Mouse (Mus musculus) limb, embryonic 11.5 days (tissue): ENCODE measurements around the gene Il15. TPM values are rescaled to one million over a fixed set of nuclear protein-coding genes. Genes with fewer than 3 reads are reported as not detected.

Experiments
- ATAC-seq: fragments of 200-750 bp; cut with Nextera tagmentation; 2 replicates; pipeline ENCODE4 v1.8.0; 2017; ENCODE audit warnings: low read depth; ENCODE audit not compliant: insufficient number of reproducible peaks, low FRiP score, low TSS enrichment
- DNase-seq: peaks from one replicate; pipeline ENCODE4 v3.0.0-alpha.2; 2015; ENCODE audit warnings: low spot score
- H3K27ac ChIP-seq: fragments of 300-500 bp; sonication (generic); replicated peaks from 2 replicates; pipeline ENCODE4 v1.5.1; 2014; ENCODE audit warnings: low read depth, mild to moderate bottlenecking, low read length
- H3K27me3 ChIP-seq: fragments of 300-500 bp; sonication (generic); 2 replicates; pipeline ENCODE4 v1.6.1; 2014; ENCODE audit warnings: mild to moderate bottlenecking, low read length, mixed read lengths; ENCODE audit not compliant: control insufficient read depth, insufficient read depth
- H3K36me3 ChIP-seq: fragments of 300-500 bp; sonication (generic); 2 replicates; pipeline ENCODE4 v1.6.1; 2014; ENCODE audit warnings: mild to moderate bottlenecking, low read length, moderate library complexity, mixed read lengths; ENCODE audit not compliant: control insufficient read depth, insufficient read depth
- H3K4me1 ChIP-seq: fragments of 300-500 bp; sonication (generic); 2 replicates; pipeline ENCODE4 v1.6.1; 2014; ENCODE audit warnings: low read length, mixed read lengths; ENCODE audit not compliant: control insufficient read depth, insufficient read depth
- H3K4me2 ChIP-seq: fragments of 300-500 bp; sonication (generic); 2 replicates; pipeline ENCODE4 v1.6.1; 2014; ENCODE audit warnings: low read depth, mild to moderate bottlenecking, moderate library complexity; ENCODE audit not compliant: severe bottlenecking
- H3K4me3 ChIP-seq: fragments of 300-500 bp; sonication (generic); 2 replicates; pipeline ENCODE4 v1.5.1; 2014; ENCODE audit warnings: low read depth, low read length
- H3K9ac ChIP-seq: fragments of 300-500 bp; sonication (generic); 2 replicates; pipeline ENCODE4 v1.6.1; 2014; ENCODE audit warnings: mild to moderate bottlenecking, low read length
- H3K9me3 ChIP-seq: fragments of 300-500 bp; sonication (generic); 2 replicates; pipeline ENCODE4 v1.6.1; 2016; ENCODE audit warnings: low read length; ENCODE audit not compliant: control insufficient read depth
- WGBS: fragments of 180-500 bp; shearing (Covaris S2); extraction: QIAGEN DNeasy Blood & Tissue Kit; methylation state at CpG from one replicate; pipeline ENCODE4 v1.1.7; 2014; 5-methylcytosine and 5-hydroxymethylcytosine counted together
- polyA plus RNA-seq: library from polyadenylated mRNA; unstranded; fragments of >200 nt; fragmentation: Nextera tagmentation; extraction: Ambion mirVana; gene quantifications from 2 replicates; pipeline ENCODE4 v1.2.1, GENCODE M21; 2014

Gene Il15
- polyA plus RNA-seq, 1 experiment from 2014 or later: 2.4 TPM

DNA sequence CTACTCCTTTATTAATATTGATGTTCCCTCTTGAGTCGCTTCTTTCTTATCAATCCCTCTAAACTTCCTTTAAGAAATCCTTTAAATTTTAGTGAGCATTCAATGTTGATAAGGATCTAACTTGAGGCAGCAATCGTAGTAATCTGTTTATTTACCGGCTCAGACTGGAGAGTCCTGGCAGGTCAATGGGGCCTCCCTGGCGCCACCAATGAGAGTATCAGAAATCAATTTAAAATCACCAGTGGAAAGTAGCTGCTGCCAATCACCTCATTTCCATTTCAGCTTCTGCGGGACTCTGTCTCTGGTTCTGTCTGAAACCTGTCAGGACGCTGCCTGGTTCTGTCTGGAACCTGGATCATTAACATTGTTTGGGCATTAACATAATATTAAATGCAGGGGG lies 1.5 kb downstream of the Il15 start:
- Histone ChIP-seq H3K36me3 (no peaks in the 10 kb centered on the region), H3K9ac (no peak overlapping the region), H3K9me3 (no peaks in the 10 kb centered on the region), H3K4me3 (no peak overlapping the region; the same call in 1 of the 2 replicates), H3K27me3 (no peaks in the 10 kb centered on the region), H3K4me1 (peaks cover 6% of the 10 kb centered on the region; the same call in 1 of the 2 replicates), H3K4me2 (peak overlapping the region; percentile 81), H3K27ac (no peak overlapping the region)
- ATAC-seq: no peak
- WGBS: 22% methylated on average over 6 of the region's 6 CpGs
- DNase-seq: no peak

DNA sequence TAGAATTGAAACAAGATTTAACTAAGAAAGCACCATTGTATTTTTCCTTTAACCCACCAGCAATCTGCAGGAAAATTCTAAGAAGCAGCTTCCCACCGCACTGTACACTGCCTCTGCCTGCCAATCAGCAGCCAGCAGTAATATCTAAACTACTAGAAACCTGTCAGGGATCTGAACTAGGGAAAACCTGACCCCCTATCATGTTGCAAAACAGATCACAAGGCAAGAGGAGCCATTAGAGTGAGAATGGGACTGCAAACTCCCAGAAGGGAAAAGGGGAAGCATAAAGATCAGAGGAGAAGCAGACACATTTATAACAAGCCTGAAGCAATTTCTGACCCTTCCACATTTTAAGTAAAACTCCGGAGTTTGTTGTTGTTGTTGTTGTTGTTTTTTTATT lies 2.0 kb downstream of the Il15 start:
- WGBS: 45% methylated on average over 2 of the region's 2 CpGs
- ATAC-seq (no peak), DNase-seq (no peak)
- H3K9ac ChIP-seq: no peak overlapping the region
- peaks cover 6% of the 10 kb centered on the region; the same call in 1 of the 2 replicates for H3K4me1 ChIP-seq
- no peaks in the 10 kb centered on the region for H3K9me3 ChIP-seq
- H3K27me3 ChIP-seq: no peaks in the 10 kb centered on the region
- H3K36me3 ChIP-seq: no peaks in the 10 kb centered on the region
- H3K4me3 ChIP-seq: no peak overlapping the region
- no peak overlapping the region for H3K27ac ChIP-seq
- H3K4me2 ChIP-seq: no peak overlapping the region

DNA sequence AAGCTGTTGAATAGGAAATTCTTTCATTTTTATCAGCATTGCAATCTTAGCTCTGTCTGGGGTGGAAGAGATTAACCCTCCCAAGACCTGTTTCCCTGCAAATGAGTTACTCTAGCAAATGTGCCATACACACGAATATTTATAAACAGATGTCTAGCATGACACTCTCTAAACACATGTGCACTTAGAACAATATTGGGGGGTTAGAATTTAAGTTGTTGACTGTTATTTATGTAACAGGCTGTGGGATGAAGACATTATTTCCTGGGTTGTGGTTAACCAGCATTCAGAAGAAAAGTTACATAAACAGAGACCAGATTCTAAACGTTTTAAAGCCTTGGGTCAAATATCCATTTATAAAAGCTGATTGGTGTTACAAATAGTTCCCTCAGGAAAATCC lies 2.6 kb downstream of the Il15 start:
- Histone ChIP-seq H3K27me3 (no peaks in the 10 kb centered on the region), H3K27ac (no peak overlapping the region), H3K4me2 (no peak overlapping the region), H3K36me3 (no peaks in the 10 kb centered on the region), H3K4me1 (peaks cover 6% of the 10 kb centered on the region; the same call in 1 of the 2 replicates), H3K4me3 (no peak overlapping the region), H3K9ac (no peak overlapping the region), H3K9me3 (no peaks in the 10 kb centered on the region)
- DNase-seq (no peak), ATAC-seq (no peak)
- 30% methylated on average over 2 of the region's 2 CpGs for WGBS

DNA sequence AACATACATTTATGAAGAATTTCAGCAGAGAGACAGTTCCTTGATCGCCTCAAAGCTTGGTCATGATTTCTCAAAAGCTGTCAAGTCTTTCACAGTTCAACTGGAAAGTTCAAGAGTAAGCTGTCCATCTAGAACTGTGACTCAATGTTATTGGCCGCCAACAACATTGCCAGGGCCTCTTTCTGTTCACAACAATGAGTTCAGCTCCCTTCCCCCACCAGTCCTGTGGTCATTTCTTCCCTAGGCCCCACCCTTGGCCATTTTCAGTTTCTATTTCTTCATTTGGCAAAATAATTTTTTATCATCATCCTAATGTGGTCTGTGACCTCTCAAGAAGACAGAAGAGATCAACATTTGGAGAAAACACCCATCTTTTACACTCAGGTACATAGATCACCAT lies 4.5 kb downstream of the Il15 start:
- ATAC-seq: no peak
- H3K4me3 ChIP-seq: no peak overlapping the region
- no peak for DNase-seq
- H3K27me3 ChIP-seq: no peaks in the 10 kb centered on the region
- no peak overlapping the region for H3K4me2 ChIP-seq
- H3K36me3 ChIP-seq: no peaks in the 10 kb centered on the region
- H3K27ac ChIP-seq: no peak overlapping the region
- WGBS: 92% methylated on average over 2 of the region's 2 CpGs
- no peak overlapping the region for H3K9ac ChIP-seq
- H3K4me1 ChIP-seq: peaks cover 6% of the 10 kb centered on the region; the same call in 1 of the 2 replicates
- no peaks in the 10 kb centered on the region for H3K9me3 ChIP-seq

DNA sequence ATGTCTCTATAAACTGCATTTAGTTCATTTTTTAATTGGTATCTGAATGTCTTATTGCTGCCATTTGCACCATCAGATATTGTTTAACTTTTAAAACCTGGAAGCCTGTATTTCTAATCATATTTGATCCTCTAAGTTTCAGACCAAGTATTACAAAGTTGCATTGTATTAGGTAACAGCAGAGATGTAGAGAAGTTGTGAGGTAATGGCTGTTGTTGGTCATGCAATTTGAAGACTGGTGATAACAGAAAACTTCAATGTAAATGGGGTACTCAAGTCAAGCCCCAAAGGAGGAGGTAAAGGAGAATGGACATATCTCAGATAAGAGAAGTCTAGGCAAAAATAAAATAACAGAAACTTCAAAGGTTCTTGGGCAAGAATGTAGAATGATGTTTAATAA lies 11.8 kb downstream of the Il15 start:
- H3K4me2 ChIP-seq: no peak overlapping the region
- ATAC-seq (no peak), DNase-seq (no peak)
- no peaks in the 10 kb centered on the region for H3K9me3 ChIP-seq
- no peak overlapping the region for H3K4me3 ChIP-seq
- H3K27ac ChIP-seq: no peak overlapping the region
- H3K27me3 ChIP-seq: no peaks in the 10 kb centered on the region
- H3K9ac ChIP-seq: no peak overlapping the region
- no peaks in the 10 kb centered on the region for H3K36me3 ChIP-seq
- no peaks in the 10 kb centered on the region for H3K4me1 ChIP-seq

DNA sequence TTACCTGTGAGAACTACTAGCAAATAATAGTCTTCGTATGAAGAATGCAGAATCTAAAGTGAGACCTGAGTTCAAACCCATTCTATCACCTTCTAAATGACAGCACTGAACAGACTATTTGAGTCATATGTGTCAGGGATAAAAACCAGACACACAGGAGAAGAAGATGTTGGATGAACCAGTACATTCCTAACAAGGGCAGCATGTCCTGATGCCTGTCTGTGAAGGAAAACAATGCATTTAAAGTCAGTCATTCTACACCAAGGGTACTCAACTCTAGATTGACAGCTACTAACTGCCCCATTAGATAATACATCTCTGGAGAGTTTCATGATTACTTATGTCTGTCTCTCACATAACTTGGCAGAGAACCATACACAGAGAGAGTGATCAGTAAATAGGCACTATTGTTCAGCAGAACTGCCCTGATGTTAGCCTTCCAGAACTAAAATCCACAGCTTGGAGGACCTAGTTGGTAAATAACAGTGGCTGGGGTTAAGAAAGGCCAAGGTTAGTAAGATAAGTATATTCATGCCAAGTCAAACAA lies 14.6 kb downstream of the Il15 start:
- DNase-seq (no peak), ATAC-seq (no peak)
- no peak overlapping the region for H3K4me2 ChIP-seq
- H3K9me3 ChIP-seq: no peaks in the 10 kb centered on the region
- 89% methylated on average over 1 of the region's 1 CpGs for WGBS
- no peaks in the 10 kb centered on the region for H3K27me3 ChIP-seq
- H3K9ac ChIP-seq: no peak overlapping the region
- no peaks in the 10 kb centered on the region for H3K4me1 ChIP-seq
- H3K36me3 ChIP-seq: no peaks in the 10 kb centered on the region
- no peak overlapping the region for H3K27ac ChIP-seq
- H3K4me3 ChIP-seq: no peak overlapping the region

DNA sequence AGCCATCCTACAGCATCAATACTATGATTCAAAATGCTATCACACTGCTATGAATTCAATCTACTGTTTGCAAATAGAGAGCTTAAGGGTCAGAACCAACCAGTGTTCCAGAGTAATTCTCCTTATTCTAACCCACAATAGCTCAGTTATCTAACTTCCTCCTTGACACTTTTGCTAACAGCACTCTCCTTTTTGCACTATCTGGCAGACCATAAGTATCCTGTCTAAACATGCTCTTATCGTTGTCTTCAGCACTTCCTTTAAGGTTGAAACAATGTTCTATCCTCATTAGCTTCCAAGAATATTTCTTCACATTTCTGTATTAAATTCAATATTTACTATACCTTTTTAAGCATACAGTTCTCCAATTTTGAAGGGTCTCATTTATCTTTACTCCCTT lies 15.4 kb downstream of the Il15 start:
- no peaks in the 10 kb centered on the region for H3K36me3 ChIP-seq
- DNase-seq: no peak
- no peaks in the 10 kb centered on the region for H3K4me1 ChIP-seq
- ATAC-seq: no peak
- WGBS: 81% methylated on average over 1 of the region's 1 CpGs
- no peaks in the 10 kb centered on the region for H3K9me3 ChIP-seq
- no peaks in the 10 kb centered on the region for H3K27me3 ChIP-seq
- H3K4me2 ChIP-seq: no peak overlapping the region
- H3K4me3 ChIP-seq: no peak overlapping the region
- no peak overlapping the region for H3K27ac ChIP-seq
- H3K9ac ChIP-seq: no peak overlapping the region

DNA sequence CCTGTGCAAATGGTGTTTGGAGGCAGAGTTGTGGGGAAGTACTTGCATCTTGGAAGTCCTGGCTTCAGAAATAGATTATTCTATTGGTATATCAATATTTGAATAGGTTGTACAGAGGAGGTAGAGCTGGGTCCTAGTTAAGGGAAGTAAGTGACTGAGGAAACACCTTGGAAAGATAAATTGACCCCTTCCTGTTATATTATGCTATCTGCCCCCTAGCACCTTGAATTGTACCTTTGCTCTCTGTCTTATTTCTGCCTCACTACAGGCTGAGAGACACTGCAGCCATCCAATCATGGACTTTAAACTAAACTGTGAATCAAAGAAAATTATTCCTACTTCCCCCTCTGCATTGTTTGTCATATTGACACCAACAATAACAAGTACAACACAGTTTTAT lies 17.2 kb downstream of the Il15 start:
- Histone ChIP-seq H3K9me3 (no peaks in the 10 kb centered on the region), H3K4me1 (no peaks in the 10 kb centered on the region), H3K4me2 (no peak overlapping the region), H3K4me3 (no peak overlapping the region), H3K27ac (no peak overlapping the region), H3K9ac (no peak overlapping the region), H3K36me3 (no peaks in the 10 kb centered on the region), H3K27me3 (no peaks in the 10 kb centered on the region)
- no peak for DNase-seq
- ATAC-seq: no peak

DNA sequence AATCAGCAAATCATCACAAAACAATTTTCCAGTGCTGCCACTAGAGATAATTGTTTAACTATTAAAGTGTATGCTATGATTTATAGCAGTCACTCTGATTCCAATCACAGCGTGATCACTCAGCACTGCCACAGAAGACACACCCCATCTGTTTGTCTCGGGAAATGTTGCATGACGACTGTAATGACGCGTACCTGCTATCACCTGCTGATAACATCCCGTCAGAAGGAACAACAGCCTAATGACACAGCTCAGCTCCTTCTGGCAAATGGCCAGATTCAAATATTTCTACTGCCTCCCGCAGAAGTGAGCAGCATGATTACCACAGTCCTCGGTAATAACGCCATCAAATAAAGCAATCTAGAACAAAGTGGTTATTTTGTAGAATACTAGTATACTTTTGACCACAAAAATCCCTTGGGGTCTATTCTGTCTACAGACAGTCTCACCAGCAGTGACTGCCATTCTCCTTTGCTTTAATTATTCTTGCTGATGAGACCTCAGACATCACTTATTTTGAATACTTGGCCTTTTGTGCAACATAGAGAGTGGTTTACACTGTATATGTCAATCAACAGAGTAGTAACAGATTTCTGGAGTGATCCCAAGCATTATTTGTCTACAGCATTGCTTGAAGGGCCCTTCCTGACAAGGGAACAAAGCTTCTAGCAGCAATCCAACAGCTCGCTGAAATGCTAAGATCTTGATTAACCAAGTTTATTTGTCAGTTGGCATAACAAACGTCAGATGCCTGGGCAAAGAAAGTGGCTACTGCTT lies 18.4 kb downstream of the Il15 start:
- H3K9me3 ChIP-seq: no peaks in the 10 kb centered on the region
- no peak overlapping the region for H3K9ac ChIP-seq
- H3K4me1 ChIP-seq: no peaks in the 10 kb centered on the region
- no peaks in the 10 kb centered on the region for H3K27me3 ChIP-seq
- H3K4me3 ChIP-seq: no peak overlapping the region
- no peak overlapping the region for H3K4me2 ChIP-seq
- 71% methylated on average over 11 of the region's 11 CpGs for WGBS
- no peak for ATAC-seq
- no peak overlapping the region for H3K27ac ChIP-seq
- no peak for DNase-seq
- H3K36me3 ChIP-seq: no peaks in the 10 kb centered on the region
